Mouse (Mus musculus) cerebellum, adult 2 months (tissue): Measurements from ENCODE around the gene Hoxa13. TPM values are rescaled to one million over a fixed set of nuclear protein-coding genes. Genes with fewer than 3 reads are reported as not detected.

ENCODE experiments used
- DNase-seq, 2 experiments: peaks; one replicate each; pipeline ENCODE4 v3.0.0; 2021
- H3K27ac ChIP-seq: fragments of 200-500 bp; 2 replicates; pipeline ENCODE4 v1.5.1; 2012; ENCODE audit warnings: low read length, control low read depth, inconsistent platforms; ENCODE audit not compliant: insufficient read depth
- H3K27me3 ChIP-seq: fragments of 200-500 bp; 2 replicates; pipeline ENCODE4 v1.6.1; 2012; ENCODE audit warnings: inconsistent platforms, mild to moderate bottlenecking, low read length, moderate library complexity; ENCODE audit not compliant: control insufficient read depth, insufficient read depth
- H3K4me1 ChIP-seq: fragments of 200-500 bp; 2 replicates; pipeline ENCODE4 v1.6.1; 2011; ENCODE audit warnings: low read length; ENCODE audit not compliant: control insufficient read depth, insufficient read depth
- H3K4me3 ChIP-seq: fragments of 200-500 bp; replicated peaks from 2 replicates; pipeline ENCODE3; 2011; ENCODE audit warnings: mild to moderate bottlenecking, low read depth, low read length, control low read depth; ENCODE audit not compliant: insufficient read depth
- CTCF ChIP-seq: fragments of 200-500 bp; IDR thresholded peaks from 2 replicates; pipeline ENCODE4 v1.5.1; 2011; ENCODE audit warnings: low read depth, mild to moderate bottlenecking, control low read depth, low read length, moderate library complexity, borderline replicate concordance; ENCODE audit not compliant: insufficient read depth
- POLR2A ChIP-seq: fragments of 200-500 bp; IDR thresholded peaks from 2 replicates; pipeline ENCODE4 v1.6.1; 2011; ENCODE audit warnings: low read length, control low read depth, borderline replicate concordance; ENCODE audit not compliant: insufficient read depth
- WGBS: fragments of 180-500 bp; shearing (Covaris S2); methylation state at CpG from one replicate; pipeline ENCODE4 v1.1.7; 2018; 5-methylcytosine and 5-hydroxymethylcytosine counted together
- polyA plus RNA-seq: library from polyadenylated mRNA; depleted of rRNA; stranded (reverse); fragments of >200 nt; gene quantifications from 2 replicates; pipeline ENCODE4 v1.2.3, GENCODE M21; 2012

The Hoxa13 gene
- polyA plus RNA-seq, 1 experiment = not detected

- H3K4me1 ChIP-seq = no peaks in the 10 kb centered on the region
- DNase-seq = no peak
- H3K4me3 ChIP-seq = no peak overlapping the region
- no peak for TF ChIP-seq CTCF
- no peak for TF ChIP-seq POLR2A
- H3K27ac ChIP-seq = no peak overlapping the region
- WGBS = 56% methylated on average over 6 of the region's 6 CpGs
- peaks cover 13% of the 10 kb centered on the region; the same call in 1 of the 2 replicates for H3K27me3 ChIP-seq
Observed at GRCm38 (mm10) chr6:52294616-52295015, 33.9 kb upstream of the Hoxa13 start.

GRCm38 (mm10) chr6:52292328-52292727 lies 31.6 kb upstream of the Hoxa13 start:
- no peak for DNase-seq
- Histone ChIP-seq H3K27ac (no peak overlapping the region), H3K4me1 (no peaks in the 10 kb centered on the region), H3K4me3 (no peak overlapping the region), H3K27me3 (peaks cover 13% of the 10 kb centered on the region; the same call in 1 of the 2 replicates)
- WGBS = 61% methylated on average over 7 of the region's 7 CpGs
- no peak for TF ChIP-seq POLR2A
- TF ChIP-seq CTCF = no peak

DNA sequence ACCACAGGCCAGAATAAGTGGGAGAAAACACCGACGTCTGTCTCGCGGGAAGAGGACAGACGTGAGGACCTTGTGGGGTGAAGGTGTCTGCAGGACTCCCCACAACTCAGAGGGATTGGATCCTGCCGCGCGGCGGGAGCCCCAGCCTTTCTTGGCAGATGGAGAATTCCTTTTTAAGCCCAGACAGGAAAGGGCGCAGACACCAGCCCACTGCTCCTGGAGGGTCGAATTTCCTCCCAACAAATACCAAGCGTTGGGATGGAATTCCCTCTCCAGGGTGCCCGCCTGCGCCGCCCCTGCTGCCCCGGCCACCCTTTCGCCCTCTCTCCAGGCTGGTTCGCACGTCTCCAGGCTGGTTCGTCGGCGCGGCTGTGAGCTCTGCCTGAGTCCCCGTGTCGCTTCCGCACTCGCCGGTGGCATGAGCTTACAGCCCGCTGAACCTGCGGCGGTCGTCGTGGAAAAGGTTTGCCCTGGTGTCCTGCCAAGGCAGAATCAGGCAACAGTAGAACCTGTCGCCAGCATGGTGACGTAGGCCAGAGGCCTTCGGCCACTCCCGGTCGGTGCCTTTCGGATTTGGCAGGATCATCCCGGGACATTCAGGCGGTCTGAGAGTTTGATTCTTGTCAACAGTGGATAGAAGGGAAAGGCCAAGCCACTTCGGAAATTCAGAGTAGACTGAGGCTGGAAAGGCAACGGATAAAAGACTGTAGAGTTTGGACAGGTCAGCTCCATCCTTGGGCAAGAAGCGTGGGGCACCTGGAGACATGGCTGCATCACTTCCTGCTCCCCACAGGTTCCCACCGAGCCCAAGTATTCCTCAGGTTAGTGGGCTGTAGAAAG lies 30.6 kb upstream of the Hoxa13 start:
- no peak for DNase-seq
- WGBS = 3% methylated on average over 45 of the region's 45 CpGs
- Histone ChIP-seq H3K27me3 (peaks cover 13% of the 10 kb centered on the region; the same call in 1 of the 2 replicates), H3K27ac (no peak overlapping the region), H3K4me1 (no peaks in the 10 kb centered on the region), H3K4me3 (no peak overlapping the region)
- no peak for TF ChIP-seq CTCF
- TF ChIP-seq POLR2A = no peak

DNA sequence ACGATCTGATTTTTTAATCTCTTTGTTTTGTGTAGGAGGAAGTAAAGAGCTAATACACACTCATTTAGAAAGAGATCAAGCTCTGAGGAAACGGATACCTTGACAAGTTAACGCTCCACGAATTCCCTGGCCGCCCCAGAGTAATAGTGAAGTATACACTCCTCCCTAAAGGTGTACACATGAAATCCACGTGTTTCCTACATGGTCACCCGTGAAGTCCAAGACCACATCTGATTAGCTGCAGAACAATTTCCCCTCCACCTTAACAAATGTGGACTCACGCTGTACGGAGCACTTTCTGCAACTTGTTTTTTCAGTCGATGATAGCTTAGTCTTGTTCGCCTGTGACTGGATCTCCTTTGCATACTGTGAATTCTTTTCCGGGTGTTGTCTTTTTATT lies 29.5 kb upstream of the Hoxa13 start:
- TF ChIP-seq POLR2A = no peak
- TF ChIP-seq CTCF = no peak
- 23% methylated on average over 12 of the region's 12 CpGs for WGBS
- no peak for DNase-seq
- no peak overlapping the region for H3K4me3 ChIP-seq
- H3K4me1 ChIP-seq = no peaks in the 10 kb centered on the region
- peaks cover 13% of the 10 kb centered on the region; the same call in 1 of the 2 replicates for H3K27me3 ChIP-seq
- H3K27ac ChIP-seq = no peak overlapping the region

DNA sequence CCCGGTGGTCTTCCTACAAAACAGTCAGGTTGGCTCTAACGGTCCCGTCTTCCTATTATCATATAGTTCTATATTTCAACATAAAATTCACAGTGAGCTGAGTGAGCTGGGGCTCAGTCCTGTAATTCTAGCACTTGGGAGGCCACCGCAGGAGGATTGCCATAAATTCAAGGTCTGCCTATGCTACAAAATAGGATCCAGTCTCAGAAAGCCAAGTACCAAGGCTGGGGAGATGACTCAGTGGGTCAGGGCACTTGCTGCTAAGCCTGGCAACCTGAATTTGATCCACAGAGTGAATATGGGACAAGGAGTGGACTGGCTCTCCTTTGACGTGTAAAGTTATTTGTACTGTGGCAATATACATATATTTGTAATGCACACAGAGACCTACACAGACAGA lies 23.2 kb upstream of the Hoxa13 start:
- no peak for TF ChIP-seq POLR2A
- TF ChIP-seq CTCF = no peak

DNA sequence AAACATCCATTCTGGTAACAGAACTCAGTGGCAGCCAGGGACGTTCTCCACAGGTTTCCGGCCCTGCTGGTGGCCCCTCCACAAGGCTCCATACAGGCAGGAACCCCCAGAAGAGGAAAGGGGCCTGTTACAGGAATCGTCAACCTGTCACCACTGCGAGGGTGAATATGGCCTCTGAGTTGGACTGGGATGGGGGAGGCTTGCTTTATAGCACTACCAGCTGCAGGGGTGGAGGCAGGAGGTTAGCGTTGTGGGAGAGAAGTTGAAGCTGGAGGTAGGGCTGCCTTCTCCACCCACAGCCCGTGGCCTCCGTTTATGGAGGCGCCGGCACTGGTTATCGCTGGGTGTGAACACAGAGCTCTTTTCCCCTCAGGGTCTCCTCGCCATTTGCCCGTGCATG lies 20.4 kb upstream of the Hoxa13 start:
- Histone ChIP-seq H3K27me3 (no peaks in the 10 kb centered on the region; the same call in 1 of the 2 replicates), H3K27ac (no peak overlapping the region), H3K4me3 (no peak overlapping the region), H3K4me1 (no peaks in the 10 kb centered on the region)
- 77% methylated on average over 12 of the region's 12 CpGs for WGBS
- DNase-seq = no peak
- no peak for TF ChIP-seq CTCF
- no peak for TF ChIP-seq POLR2A

More for the DNA sequence above, 23.2 kb upstream of the Hoxa13 start:
- H3K4me1 ChIP-seq = no peaks in the 10 kb centered on the region
- H3K4me3 ChIP-seq = no peak overlapping the region
- 88% methylated on average over 5 of the region's 5 CpGs for WGBS
- no peak for DNase-seq
- H3K27ac ChIP-seq = no peak overlapping the region
- no peaks in the 10 kb centered on the region; the same call in 1 of the 2 replicates for H3K27me3 ChIP-seq

GRCm38 (mm10) chr6:52276920-52277319 lies 16.2 kb upstream of the Hoxa13 start:
- no peak for TF ChIP-seq POLR2A
- no peak for TF ChIP-seq CTCF
- Histone ChIP-seq H3K27ac (no peak overlapping the region), H3K4me3 (no peak overlapping the region), H3K27me3 (peaks cover 7% of the 10 kb centered on the region; the same call in 1 of the 2 replicates), H3K4me1 (no peaks in the 10 kb centered on the region)
- WGBS = 4% methylated on average over 5 of the region's 5 CpGs
- no peak for DNase-seq

DNA sequence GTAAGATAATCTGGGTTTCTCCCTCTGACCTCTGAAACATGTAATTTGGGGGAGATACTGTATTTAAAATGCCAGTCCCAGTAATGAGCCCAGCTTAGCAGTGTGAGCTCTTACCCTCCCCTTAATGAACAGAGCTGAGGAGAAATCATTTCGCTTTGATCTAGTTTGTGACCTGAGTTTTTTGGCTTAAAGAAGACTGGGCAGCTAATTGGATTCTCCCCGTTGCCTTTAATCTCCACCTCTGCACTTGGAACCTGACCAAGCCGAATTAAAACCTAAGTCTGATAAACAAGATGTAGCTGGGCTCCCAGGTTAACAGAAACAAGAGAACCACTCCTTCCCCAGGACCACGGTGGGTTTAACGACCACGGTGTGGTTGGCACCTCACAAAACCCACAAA lies 15.7 kb upstream of the Hoxa13 start:
- WGBS = 3% methylated on average over 6 of the region's 6 CpGs
- H3K4me1 ChIP-seq = no peaks in the 10 kb centered on the region
- DNase-seq = no peak
- peaks cover 7% of the 10 kb centered on the region; the same call in 1 of the 2 replicates for H3K27me3 ChIP-seq
- H3K27ac ChIP-seq = no peak overlapping the region
- TF ChIP-seq POLR2A (no peak), CTCF (no peak)
- H3K4me3 ChIP-seq = no peak overlapping the region
